Mouse (Mus musculus) frontal cortex, adult 2 months (tissue): ENCODE data around the gene Ubxn4. TPM values are rescaled to one million over a fixed set of nuclear protein-coding genes. Genes with fewer than 3 reads are reported as not detected.
"Not testable (repeated sequence)": the region's sequence is repeated elsewhere in the genome, so short reads cannot be mapped to it uniquely, and the experiment has no call there.

Experiments used
- DNase-seq, 2 experiments: peaks; one replicate each; pipeline ENCODE4 v3.0.0; 2022; ENCODE audit warnings: low spot score in 1 of 2; ENCODE audit errors: extremely low spot score in 1 of 2
- polyA plus RNA-seq: library from polyadenylated mRNA; depleted of rRNA; stranded (reverse); fragments of >200 nt; gene quantifications from 2 replicates; pipeline ENCODE4 v1.2.3, GENCODE M21; 2012; rRNA removed

The Ubxn4 gene
- 43.4 and 45.9 TPM in 2 replicates for polyA plus RNA-seq

- no peak for DNase-seq
Observed at GRCm38 (mm10) chr1:128243627-128243995, at the start of gene Ubxn4. Gene Ubxn4, plus strand, starts transcription at chr1:128243964.

- DNase-seq: no peak
Observed at GRCm38 (mm10) chr1:128194011-128194410, 49.8 kb upstream of the Ubxn4 start.

- no peak for DNase-seq
Observed at GRCm38 (mm10) chr1:128197353-128197752, 46.4 kb upstream of the Ubxn4 start.

GRCm38 (mm10) chr1:128213261-128213660, 30.5 kb upstream of the Ubxn4 start:
- DNase-seq: no peak

- DNase-seq: no peak
Observed at GRCm38 (mm10) chr1:128221886-128222285, 21.9 kb upstream of the Ubxn4 start.

- no peak for DNase-seq
Observed at GRCm38 (mm10) chr1:128223304-128223703, 20.5 kb upstream of the Ubxn4 start.

GRCm38 (mm10) chr1:128235181-128235580, 8.6 kb upstream of the Ubxn4 start:
- DNase-seq: no peak

- DNase-seq: peak; percentile 95 to 97
Observed at GRCm38 (mm10) chr1:128243996-128244726, 397 bp downstream of the Ubxn4 start.

- no peak for DNase-seq
Observed at GRCm38 (mm10) chr1:128244727-128245355, 1.1 kb downstream of the Ubxn4 start.

- not testable (repeated sequence) for DNase-seq
Observed at GRCm38 (mm10) chr1:128267061-128267460, 23.3 kb downstream of the Ubxn4 start.

GRCm38 (mm10) chr1:128270731-128271130, 27.0 kb downstream of the Ubxn4 start:
- no peak for DNase-seq

GRCm38 (mm10) chr1:128275908-128276307, 32.1 kb downstream of the Ubxn4 start:
- DNase-seq: no peak

- no peak for DNase-seq
Observed at GRCm38 (mm10) chr1:128278563-128278962, 34.8 kb downstream of the Ubxn4 start.

GRCm38 (mm10) chr1:128281753-128282152, 38.0 kb downstream of the Ubxn4 start:
- DNase-seq: no peak

GRCm38 (mm10) chr1:128282924-128283323, 39.2 kb downstream of the Ubxn4 start:
- no peak for DNase-seq

- no peak for DNase-seq
Observed at GRCm38 (mm10) chr1:128284157-128284690, 40.5 kb downstream of the Ubxn4 start.

GRCm38 (mm10) chr1:128285136-128285535, 41.4 kb downstream of the Ubxn4 start:
- DNase-seq: no peak

- DNase-seq: no peak
Observed at GRCm38 (mm10) chr1:128290295-128290694, 46.5 kb downstream of the Ubxn4 start.

- DNase-seq: no peak
Observed at GRCm38 (mm10) chr1:128293524-128293923, 49.8 kb downstream of the Ubxn4 start.

- peak in 1 of 2 experiments; percentile 15 for DNase-seq
Observed at GRCm38 (mm10) chr1:128295296-128295695, 51.5 kb downstream of the Ubxn4 start.

- DNase-seq: no peak
Observed at GRCm38 (mm10) chr1:128295717-128296528, 52.2 kb downstream of the Ubxn4 start.
